Mouse (Mus musculus): ENCODE results near the gene Cntnap3.
"Not testable (repeated sequence)": the region's sequence is repeated elsewhere in the genome, so short reads cannot be mapped to it uniquely, and the experiment has no call there.

Gene Cntnap3

DNA sequence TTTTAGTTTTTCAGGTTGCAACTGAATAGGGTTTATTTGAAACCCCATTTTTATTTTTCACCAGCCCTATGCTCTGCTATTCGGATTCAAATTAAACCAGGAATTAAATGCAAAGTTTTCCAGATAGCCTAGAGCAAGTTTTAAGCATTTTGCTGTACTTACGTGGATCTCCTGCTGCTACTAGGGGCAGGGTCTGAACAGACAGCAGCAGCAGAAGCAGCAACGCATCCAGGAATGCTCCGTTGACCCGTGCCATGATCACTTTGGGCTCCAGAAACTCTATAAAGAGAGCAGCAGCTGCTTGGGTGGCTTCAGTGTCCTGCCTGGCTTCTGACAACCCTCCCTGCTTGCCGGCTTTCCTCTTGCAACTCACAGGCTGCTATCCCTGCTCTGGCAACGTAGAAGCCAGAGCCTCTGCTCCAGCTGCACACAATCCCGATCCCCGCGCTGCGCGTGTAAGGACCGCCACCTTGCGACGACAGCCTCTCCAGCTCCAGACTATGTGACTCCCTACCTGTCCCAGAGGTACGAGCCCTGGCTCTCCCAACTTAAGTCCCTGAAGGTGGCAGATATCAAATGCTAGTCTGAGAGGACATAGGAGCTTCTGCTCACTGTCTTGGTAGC, at the start of gene Cntnap3:
Gene Cntnap3 (minus strand): TSS at position 371 of the 624 bp plus-strand sequence.
- CTCF ChIA-PET: no interaction called here

DNA sequence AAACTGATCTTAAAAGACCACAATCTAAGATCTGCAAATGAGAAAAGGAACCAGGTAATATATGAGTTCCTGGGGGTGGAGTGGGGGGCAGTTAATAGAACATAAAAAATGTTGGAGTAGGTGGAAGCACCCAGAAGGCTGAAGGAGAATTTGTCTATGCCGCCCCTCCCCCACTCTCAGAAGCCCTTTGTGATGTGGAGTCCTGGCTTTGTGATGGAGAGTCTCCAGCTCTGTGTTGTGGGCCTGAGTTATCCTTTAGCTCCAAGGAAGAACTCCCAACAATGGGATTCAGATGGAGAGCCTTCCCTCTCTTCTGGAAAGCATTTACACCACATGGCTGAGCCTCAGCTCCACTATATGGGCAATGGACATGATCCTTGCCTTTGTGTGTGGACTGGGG, 13.4 kb upstream of the Cntnap3 start, which contains the start of gene Spata31:
Gene Spata31 (plus strand): TSS at position 216 of the 400 bp plus-strand sequence.
- CTCF ChIA-PET: no interaction called here

DNA sequence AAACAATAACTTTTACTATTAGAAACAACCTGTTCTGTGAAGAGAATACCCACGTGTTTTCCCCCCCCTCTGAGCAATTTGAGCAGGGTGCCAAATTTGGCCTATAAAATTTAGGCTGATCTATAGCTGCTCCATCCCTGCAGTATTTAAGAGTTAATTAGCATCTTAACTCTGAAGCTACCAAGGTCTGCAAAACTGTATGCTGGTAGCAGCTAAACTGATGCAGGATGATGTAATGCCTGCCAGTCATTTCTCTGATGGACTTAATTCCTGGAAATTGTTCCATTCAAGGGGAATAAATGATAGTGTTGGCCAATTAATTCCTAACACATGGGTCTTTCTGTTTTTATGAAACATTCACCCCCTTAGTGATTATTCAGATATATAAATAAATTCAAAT, 623 bp downstream of the Cntnap3 start:
- CTCF ChIA-PET: no interaction called here

DNA sequence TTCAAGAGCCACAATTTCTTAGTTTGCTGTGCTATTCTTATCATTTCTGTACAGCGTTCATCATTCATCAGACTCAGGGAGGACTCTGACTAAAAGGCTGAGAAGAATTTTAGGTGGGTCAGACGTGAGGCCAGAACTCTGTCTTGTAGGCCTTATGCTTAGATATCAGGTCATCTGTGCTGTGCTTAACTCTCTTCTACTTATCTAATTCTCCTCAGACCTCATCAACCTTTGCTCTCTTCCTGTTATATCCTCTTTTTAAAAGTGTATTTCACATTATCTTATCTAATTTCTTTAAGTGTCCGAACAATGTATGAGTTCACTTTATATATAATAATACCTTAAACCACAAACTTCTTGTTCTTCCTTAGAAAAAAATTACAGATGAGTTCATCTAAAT, 38.4 kb downstream of the Cntnap3 start:
- CTCF ChIA-PET: no interaction called here

DNA sequence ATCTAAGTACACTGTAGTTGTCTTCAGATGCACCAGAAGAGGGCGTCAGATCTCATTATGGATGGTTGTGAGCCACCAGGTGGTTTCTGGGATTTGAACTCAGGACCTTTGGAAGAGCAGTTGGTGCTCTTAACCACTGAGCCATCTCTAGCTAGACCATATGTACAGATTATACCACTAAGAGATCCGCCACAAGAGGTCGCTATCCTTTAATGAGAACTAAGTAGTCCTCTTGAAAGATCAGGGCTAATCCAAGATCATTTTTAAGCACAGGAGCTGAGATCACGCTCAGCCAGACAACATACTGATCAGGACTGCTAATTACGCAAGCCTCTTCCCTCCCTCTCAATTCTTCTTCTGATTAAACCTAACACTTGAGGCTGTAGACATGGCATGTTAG, 78.9 kb downstream of the Cntnap3 start:
- CTCF ChIA-PET: not testable (repeated sequence)

DNA sequence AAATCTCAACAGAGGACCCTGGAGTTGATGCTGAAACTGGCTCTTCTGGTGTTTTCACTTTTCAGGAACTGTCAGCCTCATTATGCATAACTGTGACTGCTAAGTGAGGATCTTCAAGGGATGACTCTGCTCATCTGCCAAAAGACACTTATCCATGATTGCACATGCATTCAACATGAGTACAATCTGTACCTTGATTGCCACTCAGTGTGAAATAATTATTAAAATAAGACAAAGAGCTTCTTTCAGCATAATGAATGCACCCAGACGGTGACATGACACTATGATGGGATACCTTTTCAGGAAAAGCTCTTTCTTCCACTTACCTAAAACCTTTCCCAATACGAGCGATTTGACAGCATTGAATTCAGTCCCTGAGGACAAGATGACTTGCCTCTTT, 158.4 kb downstream of the Cntnap3 start:
- CTCF ChIA-PET: no interaction called here

DNA sequence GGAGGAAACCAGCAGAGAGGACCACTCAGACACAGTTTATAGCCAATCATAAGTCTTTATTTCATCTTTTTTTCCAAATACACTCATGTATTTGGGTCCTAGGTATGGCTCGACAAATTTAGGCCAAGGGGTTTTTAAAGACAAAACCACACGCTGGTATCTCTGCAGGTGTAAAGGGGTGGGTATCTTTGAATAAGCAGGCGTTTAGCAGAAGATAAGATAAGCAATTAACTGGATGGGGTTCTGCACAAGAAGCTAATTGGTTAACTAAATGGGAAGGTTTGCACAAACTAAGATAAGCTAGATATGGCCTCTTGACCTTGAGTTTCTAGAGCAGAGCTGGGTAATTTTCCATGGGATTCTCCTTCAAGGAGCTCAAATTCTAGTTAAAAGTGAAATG, 171.5 kb downstream of the Cntnap3 start:
- CTCF ChIA-PET: no interaction called here

DNA sequence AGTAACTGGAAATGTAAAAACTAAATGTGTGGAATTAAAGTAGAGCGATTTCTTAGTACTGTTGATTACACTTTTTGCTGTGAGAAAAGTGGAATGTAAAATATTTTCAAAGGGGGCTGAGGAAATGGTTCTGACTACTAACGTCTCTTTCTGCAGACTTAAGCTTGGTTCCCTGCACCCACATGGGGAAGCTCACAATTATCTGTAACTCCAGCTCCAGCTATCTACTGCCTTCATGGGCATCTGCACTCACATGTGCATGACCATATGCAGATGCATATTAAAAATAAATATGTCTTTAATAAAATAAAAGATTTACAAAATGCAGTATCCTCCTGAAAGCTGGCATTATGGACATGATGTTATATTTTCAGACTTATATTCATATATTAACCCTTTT, 187.0 kb downstream of the Cntnap3 start:
- CTCF ChIA-PET: no interaction called here

DNA sequence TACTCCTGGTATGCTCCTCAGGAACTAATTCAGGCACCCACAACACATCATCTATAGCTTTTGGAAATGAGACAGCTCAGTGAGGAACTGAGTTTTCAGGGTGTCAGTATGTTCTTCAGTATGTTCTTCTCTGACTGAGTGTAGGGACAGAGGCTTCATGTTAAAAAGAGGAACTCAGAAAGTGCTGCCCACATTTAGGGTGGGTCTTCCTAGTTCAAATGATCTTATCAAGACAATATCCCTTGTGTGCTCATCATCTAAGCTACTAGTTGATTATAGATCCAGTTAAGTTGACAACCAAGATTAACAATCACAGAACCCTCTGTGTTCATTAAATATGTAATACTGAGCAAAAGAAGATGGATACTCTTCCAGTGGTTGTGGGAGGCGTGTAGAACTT, 211.3 kb downstream of the Cntnap3 start:
- CTCF ChIA-PET: no interaction called here
